Mouse (Mus musculus) liver, adult 2 months (tissue): Measurements from ENCODE around the gene Rnpepl1.

ENCODE experiments used
- CTCF ChIP-seq: fragments of 200-500 bp; IDR thresholded peaks from 2 replicates; pipeline ENCODE4 v1.5.1; 2011; ENCODE audit warnings: low read depth, low read length, control low read depth
- POLR2A ChIP-seq: fragments of 200-500 bp; IDR thresholded peaks from 2 replicates; pipeline ENCODE4 v1.6.1; 2011; ENCODE audit warnings: low read length, control low read depth; ENCODE audit not compliant: insufficient read depth; ENCODE audit errors: extremely low read depth

DNA sequence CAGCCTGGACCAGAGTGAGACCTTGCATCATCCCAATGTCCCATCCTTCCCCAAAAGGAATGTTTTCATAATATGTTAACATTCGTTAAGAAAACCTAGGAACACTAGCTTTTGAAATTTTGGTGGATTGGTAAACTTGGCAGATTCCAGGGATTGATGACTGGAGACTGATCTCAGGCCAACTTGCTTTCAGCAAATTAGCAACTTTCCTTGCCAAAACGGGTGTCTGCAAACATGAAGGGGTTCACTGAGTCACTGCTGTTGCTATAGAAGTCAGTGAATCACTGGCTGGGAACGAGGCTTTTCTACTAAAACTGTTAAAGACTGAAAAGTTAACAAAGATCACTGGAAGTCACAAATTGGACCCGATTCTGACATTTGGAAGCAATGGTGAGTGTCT is 7.0 kb upstream of the Rnpepl1 start:
- TF ChIP-seq CTCF (no peak), POLR2A (no peak)
